Comparison of ENCODE assay signal across 8 mouse cellular contexts in genomic region chr11:65852066-65852465, GRCm38 (mm10). TPM values are rescaled to one million over a fixed set of nuclear protein-coding genes. Genes with fewer than 3 reads are reported as not detected.
DNase-seq lines count a peak whose midpoint lies in the region; ATAC-seq and TF ChIP-seq lines count a peak whose summit lies in the region.

No protein-coding gene starts in this region.

- H3K27ac ChIP-seq in cerebellum, adult 2 months (ENCODE audit: insufficient read depth, low read length) = no peak overlapping the region

- 10% methylated on average over 1 of the region's 1 CpGs for WGBS in cerebellum, adult 2 months

- no peaks in the 10 kb centered on the region for H3K4me1 ChIP-seq in cerebellum, adult 2 months (ENCODE audit: control insufficient read depth, insufficient read depth, low read length)

- DNase-seq in cerebellum, postnatal 10 days = peak; percentile 39 to 47
- DNase-seq in cerebellum, adult 2 months = no peak
- peak; percentile 25 for DNase-seq in left cerebral cortex, postnatal 4 days
- no peak for DNase-seq in left cerebral cortex, adult 11 months (ENCODE audit: low spot score)
- no peak for DNase-seq in Patski (ENCODE audit: low read depth, low spot score)
- DNase-seq in lung, postnatal 25 days (ENCODE audit: low spot score) = peak; percentile 2
- DNase-seq in spleen, postnatal 14 days (ENCODE audit: low spot score in 2 of 2) = no peak

- H3K4me3 ChIP-seq in cerebellum, adult 2 months (replicated peaks; ENCODE audit: insufficient read depth, low read depth, low read length) = no peak overlapping the region

- ATAC-seq in Patski = peak; percentile 90
- ATAC-seq in activated CD4-positive, CD25-positive, alpha-beta regulatory T cell, adult 4 months = no peak

- H3K27me3 ChIP-seq in cerebellum, adult 2 months (ENCODE audit: control insufficient read depth, insufficient read depth, low read length) = no peaks in the 10 kb centered on the region; the same call in 1 of the 2 replicates
- H3K27me3 ChIP-seq in Patski = no peaks in the 10 kb centered on the region

- TF ChIP-seq CTCF in cerebellum, adult 2 months (IDR thresholded peaks at IDR 0.05; ENCODE audit: borderline replicate concordance, insufficient read depth, low read depth, low read length) = no peak; the same call in 1 of the 2 replicates
- peak; percentile 48 for TF ChIP-seq CTCF in Patski (IDR thresholded peaks at IDR 0.05)

- POLR2A ChIA-PET in Patski (lab: Charles Lee) = no interaction called here

- intact Hi-C loops in left cerebral cortex, postnatal 4 days (cut with DNase I) = no loop called here

- TF ChIP-seq POLR2A in cerebellum, adult 2 months (IDR thresholded peaks at IDR 0.05; ENCODE audit: borderline replicate concordance, insufficient read depth, low read length) = no peak

- CTCF ChIA-PET in Patski (lab: Charles Lee) = interaction anchor here (1.6 kb wide), 1 partner anchor 19 kb away, joined by 3 read pairs; no protein-coding TSS in a partner anchor

- in situ Hi-C loops in Patski (cut with MboI; ENCODE audit: low pct_unique_long_range_greater_than_20kb) = no loop called here

RNA-seq across cellular contexts. Expression of gene Zkscan6, which starts 45.1 kb away (rescaled TPM):
- 9.5 and 10.9 TPM in 2 replicates for polyA plus RNA-seq in cerebellum, adult 2 months (2012; rRNA removed)
- total RNA-seq in left cerebral cortex, postnatal 4 days (2021) = 10 to 100 TPM; 12.3 to 12.9 TPM
- 10.4 TPM for polyA plus RNA-seq in Patski (2021)
- 10 to 100 TPM in 1 of 2 experiments, 1 to 10 TPM in 1; 9.2 to 10.5 TPM for polyA plus RNA-seq in activated CD4-positive, CD25-positive, alpha-beta regulatory T cell, adult 4 months (2017; shearing (Covaris generic))

Comparison
In these comparisons a context has a peak if more than half of its experiments do, and no peak if none do; other contexts are left out.
1. DNase-seq: peak in cerebellum, postnatal 10 days (2 of 2), left cerebral cortex, postnatal 4 days (single experiment) and lung, postnatal 25 days (single experiment); none in cerebellum, adult 2 months (0 of 2), left cerebral cortex, adult 11 months (single experiment), Patski (single experiment) and spleen, postnatal 14 days (0 of 2).